Mouse (Mus musculus) CD8-positive naive resting alpha-beta T cell, adult 2 months (primary cell): ENCODE results near the gene Nuak1.

ENCODE experiments used
- DNase-seq, 2 experiments: peaks; one replicate each; pipeline ENCODE4 v3.0.0; 2022; ENCODE audit warnings: low read depth in 2 of 2, low spot score in 2 of 2

The Nuak1 gene

DNA sequence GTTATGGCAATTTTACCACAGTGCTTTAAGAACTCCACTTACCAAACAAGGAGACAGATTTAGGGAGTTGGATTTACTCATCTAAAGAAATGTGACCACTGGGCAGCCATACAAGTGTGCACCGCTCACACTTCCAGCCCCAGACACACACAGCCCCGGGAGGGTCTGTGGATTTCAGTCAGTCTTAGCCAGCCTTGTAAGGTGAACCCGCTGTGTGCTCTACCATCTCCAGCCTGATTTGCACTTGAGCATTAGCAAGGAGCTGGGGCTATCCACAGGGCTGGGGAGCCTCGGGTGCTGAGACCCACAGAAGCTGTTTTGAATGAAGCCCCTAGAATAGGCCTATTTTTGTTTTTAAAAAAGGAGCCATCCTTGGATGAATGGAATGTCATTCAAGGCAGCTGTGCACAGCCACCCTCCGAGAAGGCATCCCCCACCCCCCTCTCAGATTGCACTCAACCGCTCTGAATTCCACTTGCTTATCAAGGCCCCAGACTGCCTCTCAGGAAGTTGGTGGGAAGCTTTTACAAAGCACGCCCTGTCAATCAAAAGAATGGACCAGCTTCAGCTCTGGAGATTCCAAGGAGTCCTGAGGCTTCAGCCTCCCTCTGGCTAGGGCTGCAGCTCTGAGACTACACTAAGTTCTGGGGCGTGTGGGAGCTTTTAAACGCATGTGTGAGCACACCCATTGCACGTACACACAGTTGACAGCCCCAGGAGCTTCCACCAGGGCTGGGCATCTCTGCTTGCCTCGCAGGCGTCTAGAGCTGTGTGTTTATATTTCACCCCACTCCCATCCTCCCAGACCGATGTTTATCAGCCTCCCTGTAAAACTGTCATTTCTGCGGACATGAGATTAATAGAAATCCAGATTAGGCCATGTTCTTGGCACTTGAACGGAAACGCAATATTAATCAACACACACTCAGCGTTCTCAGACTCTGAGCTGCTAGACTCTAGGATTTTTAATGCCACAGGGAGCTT, 57.2 kb downstream of the Nuak1 start:
- DNase-seq, result no peak

DNA sequence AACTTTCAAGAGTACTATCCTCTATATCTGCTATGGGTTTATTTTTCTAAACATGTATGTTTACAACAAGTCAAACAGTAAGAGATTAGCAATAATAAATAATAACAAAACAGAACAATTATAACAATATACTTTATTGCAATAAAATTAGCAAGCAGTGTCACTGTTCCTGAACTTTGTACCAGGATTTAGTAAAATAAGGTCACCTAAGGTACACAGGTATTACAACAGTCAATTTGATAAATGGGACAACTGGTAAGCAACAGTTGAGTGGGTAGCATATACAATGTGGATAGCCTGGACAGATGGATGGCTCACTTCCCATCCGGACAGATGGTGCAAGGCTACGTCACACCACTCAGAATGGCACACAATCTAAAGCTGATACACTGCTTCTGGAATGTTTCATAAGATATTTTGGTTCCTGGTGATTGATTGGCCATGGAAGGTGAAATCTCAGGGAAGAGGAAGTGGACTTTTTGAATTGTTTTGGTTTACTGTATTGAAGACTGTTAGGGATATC, 59.1 kb downstream of the Nuak1 start:
- no peak for DNase-seq

DNA sequence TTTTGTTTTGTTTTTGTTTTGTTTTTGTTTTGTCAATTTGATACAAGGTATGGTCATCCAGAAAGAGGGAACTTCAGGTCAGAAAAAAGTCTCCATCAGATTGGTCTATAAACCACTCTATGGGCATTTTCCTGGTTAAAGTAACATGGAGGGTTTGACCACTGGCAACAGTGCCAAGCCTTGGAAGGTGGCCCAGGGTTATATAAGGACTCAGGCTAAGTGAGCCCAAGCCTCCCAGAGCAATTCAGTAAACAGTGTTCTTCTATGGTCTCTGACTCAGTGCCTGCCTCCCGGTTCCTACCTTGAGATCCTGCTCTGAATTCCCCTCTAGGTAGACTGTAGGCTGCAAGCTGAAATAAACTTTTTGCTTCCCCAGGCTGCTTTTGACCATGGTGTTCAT, 61.0 kb downstream of the Nuak1 start:
- DNase-seq, result no peak

DNA sequence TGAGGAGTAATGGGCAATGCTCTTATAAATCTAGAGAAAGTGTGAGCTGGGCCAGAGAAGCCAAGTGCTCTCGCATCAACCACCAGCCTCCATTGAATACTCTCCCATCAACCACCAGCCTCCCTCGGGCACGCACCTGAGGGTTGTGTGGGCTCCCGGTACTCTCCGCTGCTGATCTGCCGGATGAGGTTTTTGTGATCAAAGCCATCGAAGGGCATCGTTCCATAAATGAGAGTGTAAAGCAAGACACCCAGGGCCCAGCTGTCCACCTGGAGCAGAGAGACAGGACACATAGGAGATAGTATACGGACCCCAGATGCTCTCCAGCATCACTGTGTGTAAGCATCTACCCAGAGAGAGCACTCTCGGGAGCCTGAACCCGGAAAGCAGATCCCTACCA, 62.4 kb downstream of the Nuak1 start:
- DNase-seq, result no peak

DNA sequence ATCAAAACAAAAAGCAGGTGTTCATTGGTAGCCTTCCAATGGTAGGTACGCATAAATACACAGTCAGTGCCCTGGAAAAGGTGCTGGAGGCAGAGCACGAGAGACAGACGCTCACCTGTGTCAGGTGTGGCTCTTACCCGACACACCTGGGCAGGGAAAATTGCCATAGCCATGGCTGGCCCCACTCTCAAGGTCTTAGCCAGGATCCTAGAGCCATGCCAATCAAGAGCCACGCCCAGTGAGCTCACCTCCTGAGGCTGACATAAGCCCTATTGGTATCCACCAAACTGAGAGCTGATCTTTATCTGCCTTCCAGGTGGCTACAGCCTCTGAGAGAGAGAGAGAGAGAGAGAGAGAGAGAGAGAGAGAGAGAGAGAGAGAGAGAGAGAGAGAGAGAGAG, 64.1 kb downstream of the Nuak1 start:
- no peak for DNase-seq

DNA sequence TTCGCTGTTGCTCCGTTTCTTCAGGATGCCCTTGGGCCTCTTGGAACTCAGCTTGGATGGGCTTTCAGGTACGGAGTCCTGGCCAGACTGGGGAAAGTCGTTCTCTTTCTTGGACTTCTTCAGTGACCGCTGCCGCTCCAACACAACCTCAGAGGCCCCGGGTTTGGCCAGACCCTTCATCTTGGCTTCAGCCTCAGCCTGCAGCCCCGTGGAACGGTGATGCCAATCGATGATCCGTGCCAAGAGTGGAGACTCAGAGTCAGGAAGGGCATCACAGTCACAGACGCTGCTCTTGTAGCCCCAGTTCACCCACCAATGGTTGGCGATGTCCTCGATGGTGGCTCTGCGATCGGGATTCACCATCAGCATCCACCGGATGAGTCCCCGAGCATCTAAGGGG, 65.4 kb downstream of the Nuak1 start:
- DNase-seq, result no peak

DNA sequence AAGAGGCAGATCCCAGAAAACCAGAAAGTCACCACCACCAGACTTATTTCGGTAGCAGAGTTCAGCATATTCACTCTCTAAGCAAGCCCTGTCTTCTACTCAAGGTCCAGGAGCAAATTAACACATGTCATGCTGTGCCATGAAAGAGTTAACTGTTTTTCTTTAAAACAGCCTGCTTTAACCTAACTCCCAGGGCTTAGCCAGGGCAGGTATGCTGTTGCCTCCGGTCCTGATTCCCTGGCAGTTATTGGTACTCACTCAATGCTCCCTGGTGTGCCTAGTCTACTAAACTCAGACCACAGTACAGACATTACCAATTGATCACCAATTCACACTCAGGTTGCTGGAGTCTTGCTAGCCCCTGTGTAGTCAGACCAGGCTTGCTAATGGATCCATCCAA, 66.9 kb downstream of the Nuak1 start:
- DNase-seq, result no peak

DNA sequence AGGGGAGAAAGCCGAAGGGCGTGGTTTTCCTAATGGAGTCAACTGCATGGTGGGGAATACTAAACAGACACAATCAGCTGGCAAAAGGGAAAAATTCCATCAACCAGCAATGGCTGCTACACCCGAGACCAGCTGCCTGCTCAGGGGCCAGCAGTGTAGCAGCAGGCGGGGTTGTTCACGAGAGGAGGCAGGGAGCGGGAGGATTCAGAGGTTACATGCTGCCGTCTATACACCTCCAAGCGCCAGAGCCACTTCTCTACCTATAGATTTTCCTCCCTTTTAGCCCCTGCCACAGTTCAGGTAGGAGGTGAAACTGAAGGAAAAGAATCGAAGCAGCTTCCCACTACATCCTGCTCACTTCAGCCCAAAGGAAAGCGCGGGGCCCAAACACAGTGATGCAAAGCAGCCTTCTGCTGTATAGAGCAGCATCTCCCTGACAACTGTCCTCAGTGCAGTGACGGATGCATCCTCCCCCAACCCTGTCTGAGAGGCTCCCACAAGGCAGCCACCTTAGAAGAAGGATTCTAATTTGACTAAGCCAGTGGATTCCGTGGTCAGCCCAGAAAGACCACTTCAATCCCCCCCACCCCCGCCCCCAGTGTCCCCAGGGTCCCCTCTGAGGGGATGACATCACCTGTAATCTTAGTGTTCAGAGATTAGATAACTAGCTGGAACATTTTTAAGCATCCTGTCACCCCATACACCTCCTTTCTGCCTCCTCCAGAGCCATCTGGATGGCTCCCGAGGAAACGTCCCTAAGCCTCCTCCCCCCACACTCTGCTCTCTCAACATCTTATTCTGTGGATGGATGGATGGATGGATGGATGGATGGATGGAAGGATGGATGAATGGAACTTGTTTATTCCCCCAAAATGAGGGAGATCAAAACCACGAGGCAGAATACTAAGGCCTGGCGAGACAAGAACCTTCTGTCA, 68.0 kb downstream of the Nuak1 start:
- no peak for DNase-seq

DNA sequence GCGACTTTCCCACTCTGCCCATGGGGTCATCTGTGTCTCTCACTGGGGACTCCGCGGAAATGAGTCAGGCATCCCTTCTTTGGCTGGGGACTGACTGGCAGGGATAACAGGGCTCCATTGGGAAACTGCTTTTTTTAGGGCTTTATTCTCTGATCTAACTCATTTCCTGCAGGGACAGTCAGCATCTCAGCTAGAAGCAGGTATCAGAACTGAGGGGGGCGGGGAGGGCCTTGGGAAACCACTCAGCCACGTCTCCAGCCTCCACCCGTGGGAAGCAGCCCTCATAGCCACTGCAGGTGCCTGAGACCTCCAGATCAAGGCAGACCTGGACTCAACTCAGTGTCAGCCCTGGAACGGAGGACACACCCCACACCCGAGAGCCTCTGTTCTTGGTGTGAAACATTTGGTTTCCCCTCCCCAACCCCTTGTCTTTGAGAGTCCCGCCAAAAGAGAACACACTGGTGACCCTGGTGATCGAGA, 68.7 kb downstream of the Nuak1 start:
- no peak for DNase-seq

DNA sequence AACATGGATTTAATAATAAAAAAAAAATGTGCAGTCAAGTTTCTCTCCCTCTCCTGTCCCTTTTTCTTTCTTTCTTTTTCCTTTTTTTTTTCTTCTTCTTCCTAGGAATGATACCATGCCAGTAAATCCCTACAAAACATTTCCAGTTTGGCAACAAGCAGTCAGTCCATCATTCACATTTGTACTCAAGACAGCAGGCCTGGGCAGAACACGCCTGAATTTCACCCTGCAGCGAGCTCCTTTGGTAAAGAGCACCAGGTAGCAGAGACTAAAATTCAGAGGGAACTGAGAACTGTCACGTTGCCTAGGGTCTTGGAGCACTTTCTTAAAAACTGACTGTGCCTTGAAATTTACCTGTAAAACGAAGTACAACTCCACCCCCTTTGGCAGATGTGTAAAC, 69.2 kb downstream of the Nuak1 start:
- DNase-seq, result no peak

DNA sequence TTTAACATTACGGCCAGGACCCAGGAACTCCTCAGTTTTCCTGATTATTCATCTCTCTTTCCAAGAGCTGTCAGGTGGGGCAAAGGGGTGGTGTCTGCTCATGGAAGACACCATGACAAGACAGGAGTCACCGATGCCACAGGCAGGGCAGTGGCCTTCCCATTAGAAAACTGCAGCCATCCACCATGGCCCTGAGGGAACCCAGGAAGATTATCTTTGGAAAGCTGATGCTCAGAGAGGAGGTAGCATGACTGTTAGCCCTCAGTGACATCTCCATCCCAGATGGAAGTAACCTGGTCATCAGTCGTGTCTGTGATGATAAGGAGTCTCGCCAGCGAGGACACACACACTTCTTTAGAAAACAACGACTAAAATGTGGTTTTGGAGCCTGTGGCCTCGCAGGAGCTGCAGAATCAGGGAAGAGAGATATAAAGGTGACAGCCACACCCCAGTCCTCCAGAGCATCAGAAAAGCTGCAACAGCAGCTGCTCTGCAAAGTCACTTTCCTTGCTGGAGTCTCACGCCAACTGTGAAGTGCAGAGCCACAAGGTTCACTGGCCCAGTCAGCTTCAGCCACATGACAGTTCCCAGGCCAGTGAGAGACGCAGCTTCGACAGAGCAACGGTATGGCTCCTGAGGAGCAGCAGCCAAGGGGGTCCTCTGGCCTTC, 70.6 kb downstream of the Nuak1 start:
- DNase-seq, result no peak

DNA sequence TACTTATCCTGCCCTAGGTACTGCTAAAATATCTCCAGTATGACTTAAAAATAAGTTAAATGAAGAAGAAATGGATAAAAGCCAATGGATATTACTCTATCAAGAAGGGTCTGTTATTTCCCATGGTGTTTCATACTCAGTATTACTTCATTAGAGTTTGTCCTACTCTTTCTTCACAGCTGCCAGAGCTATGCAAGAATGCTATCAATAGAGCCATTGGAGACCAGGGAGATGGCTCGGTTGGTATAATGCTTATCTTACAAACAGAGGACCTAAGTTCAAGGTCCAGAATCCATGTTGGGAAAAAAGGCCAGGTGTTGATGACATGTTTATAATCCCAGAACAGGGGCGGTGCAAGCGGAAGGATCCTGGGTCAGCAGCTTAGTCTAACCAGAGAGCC, 72.2 kb downstream of the Nuak1 start:
- no peak for DNase-seq

DNA sequence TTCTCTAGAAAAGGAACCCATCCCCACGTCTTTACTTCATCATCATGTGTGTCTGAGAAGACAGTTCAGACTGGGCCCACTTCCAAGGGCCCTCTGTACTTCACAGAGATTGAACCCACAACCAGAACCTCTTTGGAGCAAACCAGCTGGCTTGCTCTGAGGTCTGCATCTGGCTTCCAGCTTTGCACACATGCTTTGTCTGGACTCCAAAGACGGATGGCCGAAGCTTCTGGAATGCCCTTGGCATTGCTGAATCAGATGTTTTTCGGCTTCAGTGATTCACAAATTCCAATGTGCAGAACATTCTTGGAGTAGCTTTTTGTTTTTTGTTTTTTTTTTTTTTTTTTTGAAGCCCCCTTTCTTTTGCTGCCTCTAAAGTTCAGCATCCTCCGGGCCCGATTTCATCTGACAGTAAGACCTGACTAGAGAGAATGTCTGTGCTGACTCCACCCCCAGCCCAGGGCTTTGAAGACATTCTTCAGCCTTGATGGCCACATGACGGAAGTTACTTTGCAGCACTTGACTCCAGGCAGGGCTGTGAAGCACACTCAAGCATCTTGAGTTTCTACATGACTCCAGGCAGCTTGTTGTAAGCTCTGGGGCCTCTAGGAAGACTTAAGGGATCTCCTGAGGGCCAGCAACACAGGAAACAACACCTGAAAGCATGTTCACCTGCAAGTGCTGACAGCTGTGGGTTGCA, 75.1 kb downstream of the Nuak1 start:
- no peak for DNase-seq

DNA sequence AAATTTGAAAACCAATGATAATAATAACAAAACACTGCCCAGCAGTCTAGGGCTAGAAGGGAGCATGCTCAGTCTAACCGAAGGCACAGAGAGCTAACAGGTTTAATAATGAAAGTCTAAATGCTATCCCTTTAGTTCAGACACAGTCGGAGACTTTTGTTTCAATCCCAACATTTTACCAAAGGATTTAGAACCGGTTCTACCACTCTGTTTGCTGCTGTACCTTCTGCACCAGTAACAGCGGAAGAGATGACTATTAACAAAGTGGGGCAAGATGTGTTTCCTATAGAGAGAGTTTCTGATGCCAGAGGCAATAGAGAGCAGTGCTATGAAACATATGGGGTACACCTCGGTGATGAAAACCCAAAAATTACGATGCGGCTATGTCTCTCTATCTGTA, 76.6 kb downstream of the Nuak1 start:
- no peak for DNase-seq

DNA sequence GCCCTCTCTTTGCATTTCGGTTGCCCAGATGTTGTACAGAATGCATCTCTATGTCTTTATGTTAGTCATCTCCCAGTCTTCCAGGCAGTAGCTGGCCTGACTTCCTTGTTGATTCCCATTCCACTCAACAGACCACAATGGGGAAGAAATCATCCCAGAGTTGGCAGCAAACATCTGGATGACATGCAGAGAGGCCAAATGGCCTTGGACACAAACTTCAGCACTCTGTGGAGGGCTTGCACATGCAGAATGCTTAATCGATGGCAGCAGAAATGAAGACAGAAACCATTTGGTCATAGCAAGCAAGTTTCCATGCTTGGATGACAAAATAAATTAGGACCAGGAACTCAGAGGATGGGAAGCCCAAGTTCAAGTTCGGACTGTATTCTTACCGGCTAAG, 79.4 kb downstream of the Nuak1 start:
- DNase-seq, result no peak

DNA sequence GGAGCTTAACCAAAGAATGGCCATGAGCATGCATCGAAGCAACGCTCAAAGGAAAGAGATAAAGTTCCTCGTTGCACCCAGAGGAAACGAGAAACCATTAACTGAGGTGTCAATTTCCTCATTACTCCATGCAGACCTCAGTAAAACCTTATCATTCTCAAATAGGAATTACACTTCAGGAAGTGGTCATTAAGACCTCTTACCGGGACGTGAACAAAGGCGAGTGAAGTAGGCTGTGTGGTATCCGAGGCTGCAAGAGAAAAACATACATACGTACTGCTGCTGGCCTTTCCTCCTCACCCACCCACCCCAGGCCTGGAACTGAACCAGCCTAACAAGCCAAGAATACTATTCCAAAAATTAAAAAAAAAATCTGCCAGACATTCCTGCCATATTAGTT, 80.0 kb downstream of the Nuak1 start:
- DNase-seq, result no peak

DNA sequence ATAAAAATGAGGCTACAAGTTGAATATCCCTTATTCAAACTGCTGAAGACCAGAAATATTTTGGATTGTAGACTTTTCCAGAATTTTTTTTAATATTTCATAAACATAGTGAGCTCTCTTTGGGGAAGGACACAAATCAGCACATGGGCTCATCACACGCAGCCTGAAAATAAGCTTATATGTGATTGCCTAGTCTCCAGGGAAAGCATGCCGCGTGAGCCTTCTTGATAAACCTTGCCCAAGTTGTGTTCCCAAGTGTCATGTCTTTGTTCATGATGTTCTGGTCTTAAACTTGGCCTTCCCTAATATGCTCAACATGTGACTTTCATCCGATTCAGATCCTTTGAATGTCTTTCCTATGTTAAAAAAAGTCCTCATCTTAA, 81.7 kb downstream of the Nuak1 start:
- no peak for DNase-seq

DNA sequence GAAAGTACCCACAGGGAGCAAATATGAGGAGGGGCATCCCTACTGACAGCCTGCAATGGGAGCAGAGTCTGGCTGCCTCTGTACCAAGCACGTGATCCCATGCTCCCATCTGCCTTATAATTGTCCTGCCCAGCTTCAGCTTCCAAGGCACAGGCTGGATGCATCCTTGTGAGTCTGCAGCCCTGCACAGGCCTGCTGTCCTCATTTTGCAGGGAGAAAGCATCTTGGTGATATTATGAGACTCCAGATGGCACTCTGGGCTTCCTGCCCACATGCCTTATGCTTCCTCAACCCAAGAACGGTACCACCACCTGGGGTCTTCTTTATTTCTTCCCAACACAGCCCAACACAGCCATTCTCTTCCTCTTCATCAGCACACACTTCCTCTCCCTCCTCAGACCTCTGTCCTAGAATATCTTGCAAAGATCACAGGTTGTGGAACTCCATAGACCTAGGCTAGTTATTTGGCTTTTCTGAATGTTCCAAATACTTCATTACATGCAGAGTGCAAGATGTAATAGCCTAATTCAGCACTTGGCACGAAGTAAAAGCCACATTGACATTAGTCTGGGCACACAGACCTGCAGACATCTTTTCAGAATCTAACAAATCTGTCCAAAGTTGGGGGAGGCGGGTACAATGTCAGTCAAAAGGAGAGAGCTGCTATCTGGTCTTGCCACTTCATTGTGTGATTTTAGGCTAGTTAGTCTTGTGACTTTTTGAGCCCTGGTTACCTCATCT, 82.2 kb downstream of the Nuak1 start:
- DNase-seq, result no peak

DNA sequence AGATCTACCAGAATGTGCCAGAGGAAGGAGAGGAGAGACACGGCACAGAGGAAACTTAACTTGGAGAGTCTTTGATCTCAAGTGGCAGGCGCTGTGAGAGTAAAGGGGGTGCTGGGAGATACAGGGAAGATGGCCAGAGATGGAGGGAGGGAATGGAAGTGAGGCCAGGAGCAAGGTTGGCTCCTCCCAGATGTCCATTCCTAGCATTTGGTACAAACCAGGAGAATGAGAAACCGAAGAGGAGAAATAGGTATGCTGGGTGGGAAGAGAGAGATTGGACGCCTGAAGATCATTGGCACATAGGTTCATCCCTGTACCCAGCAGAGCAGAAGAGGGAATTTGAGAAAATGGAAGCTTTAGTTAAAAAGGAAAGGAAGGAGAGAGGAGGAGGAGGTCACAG, 82.8 kb downstream of the Nuak1 start:
- DNase-seq, result no peak

DNA sequence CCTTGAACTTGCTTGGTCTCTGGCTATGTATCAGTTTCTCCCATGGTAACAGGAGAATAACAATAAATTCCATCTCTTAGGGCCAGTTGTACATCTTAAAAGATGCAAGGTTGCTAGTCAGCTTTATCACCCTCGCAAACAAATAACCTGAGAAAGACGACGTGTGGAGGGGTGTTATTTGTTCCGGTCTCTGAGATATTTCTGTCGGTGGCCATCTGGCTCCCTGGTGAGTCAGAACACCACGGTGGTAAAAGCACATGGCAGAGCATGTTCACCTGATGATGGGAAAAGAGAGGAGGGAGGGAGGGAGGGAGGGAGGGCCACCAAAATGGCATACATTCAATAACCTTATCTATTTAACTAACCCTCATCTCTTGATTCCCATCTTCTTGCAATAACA, 86.1 kb downstream of the Nuak1 start:
- DNase-seq, result no peak
